Mouse (Mus musculus) stomach, embryonic 14.5 days (tissue): ENCODE data around the gene Gm28308. TPM values are rescaled to one million over a fixed set of nuclear protein-coding genes. Genes with fewer than 3 reads are reported as not detected.
A peak's percentile ranks its signal among the peaks of the same experiment; 100 is the strongest.

ENCODE experiments used
- ATAC-seq: fragments of 200-750 bp; cut with Nextera tagmentation; 2 replicates; pipeline ENCODE4 v1.8.0; 2017; ENCODE audit warnings: low read depth, moderate TSS enrichment; ENCODE audit not compliant: insufficient number of reproducible peaks, insufficient read depth, low FRiP score
- H3K27ac ChIP-seq: fragments of 300-500 bp; sonication (generic); 2 replicates; pipeline ENCODE4 v1.5.1; 2014; ENCODE audit warnings: mild to moderate bottlenecking, low read length, moderate library complexity, mixed read lengths
- H3K27me3 ChIP-seq: fragments of 300-500 bp; sonication (generic); 2 replicates; pipeline ENCODE4 v1.6.1; 2014; ENCODE audit warnings: low read length, control low read depth, mixed read lengths; ENCODE audit not compliant: control insufficient read depth, insufficient read depth
- H3K36me3 ChIP-seq: fragments of 300-500 bp; sonication (generic); 2 replicates; pipeline ENCODE4 v1.6.1; 2014; ENCODE audit warnings: mild to moderate bottlenecking, control low read depth, low read length, moderate library complexity, mixed read lengths; ENCODE audit not compliant: control insufficient read depth, insufficient read depth
- H3K4me1 ChIP-seq: fragments of 300-500 bp; sonication (generic); 2 replicates; pipeline ENCODE4 v1.6.1; 2014; ENCODE audit warnings: low read length, control low read depth, mixed read lengths; ENCODE audit not compliant: control insufficient read depth, insufficient read depth
- H3K4me2 ChIP-seq: fragments of 300-500 bp; sonication (generic); replicated peaks from 2 replicates; pipeline ENCODE4 v1.6.1; 2014; ENCODE audit warnings: low read depth, low read length, control low read depth
- H3K4me3 ChIP-seq: fragments of 300-500 bp; sonication (generic); 2 replicates; pipeline ENCODE4 v1.5.1; 2014; ENCODE audit warnings: low read depth, low read length, control low read depth
- H3K9ac ChIP-seq: fragments of 300-500 bp; sonication (generic); replicated peaks from 2 replicates; pipeline ENCODE4 v1.6.1; 2014; ENCODE audit warnings: low read depth, mild to moderate bottlenecking, control low read depth, low read length, moderate library complexity, mixed read lengths
- H3K9me3 ChIP-seq: fragments of 300-500 bp; sonication (generic); 2 replicates; pipeline ENCODE4 v1.6.1; 2016; ENCODE audit warnings: low read depth, low read length, control low read depth; ENCODE audit not compliant: control insufficient read depth
- whole genome bisulfite sequencing: fragments of 180-500 bp; shearing (Covaris S2); extraction: QIAGEN DNeasy Blood & Tissue Kit; methylation state at CpG from one replicate; pipeline ENCODE4 v1.1.7; 2014; 5-methylcytosine and 5-hydroxymethylcytosine counted together
- polyA plus RNA-seq: library from polyadenylated mRNA; unstranded; fragments of >200 nt; fragmentation: Nextera tagmentation; extraction: Ambion mirVana; gene quantifications from 2 replicates; pipeline ENCODE4 v1.2.1, GENCODE M21; 2014

Gene Gm28308
- polyA plus RNA-seq, 1 experiment from 2014 or later, result not detected

DNA sequence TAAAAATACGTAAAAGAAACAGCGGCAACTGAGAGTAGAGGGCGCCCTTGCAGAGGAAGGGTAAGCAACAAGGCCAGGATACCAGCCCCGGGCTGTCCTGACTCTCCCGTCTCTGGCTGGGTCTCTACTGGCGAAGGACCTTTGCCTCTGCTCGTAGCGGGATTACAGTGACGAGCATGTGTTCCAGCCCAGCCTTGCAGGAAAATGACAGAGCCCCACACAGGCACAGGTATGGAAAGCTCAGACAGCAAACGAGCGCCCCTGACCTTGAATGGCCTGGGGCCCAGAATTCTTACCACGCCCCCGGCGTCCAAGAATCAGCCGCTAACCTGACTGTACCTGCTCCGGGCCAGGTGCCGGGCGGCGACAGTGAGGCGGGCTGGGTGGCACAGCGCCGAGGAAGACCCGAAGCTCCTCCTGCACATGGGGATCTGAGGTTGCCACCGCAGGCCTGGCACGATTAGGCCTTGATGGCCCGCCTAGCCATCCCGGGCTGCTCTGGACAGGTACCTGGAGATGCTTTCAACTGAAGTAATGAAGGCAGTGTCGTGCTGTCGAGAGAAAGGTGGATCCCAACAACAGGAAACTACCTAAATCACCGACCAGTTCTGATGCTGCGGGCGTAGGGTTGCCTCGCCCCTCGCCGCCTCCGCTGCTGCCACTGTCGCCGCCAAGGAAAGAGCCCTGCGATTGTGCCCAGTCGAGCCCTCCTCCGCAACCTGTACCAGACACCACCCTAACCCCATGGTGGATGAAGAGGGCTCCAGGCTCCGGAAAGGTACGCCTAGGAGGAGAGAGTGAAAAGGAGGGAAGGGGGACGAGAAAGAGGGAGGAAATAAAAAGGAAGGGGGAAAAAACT, 16.6 kb upstream of the Gm28308 start:
- no peak overlapping the region for H3K4me2 ChIP-seq
- no peaks in the 10 kb centered on the region for H3K9me3 ChIP-seq
- no peak overlapping the region for H3K9ac ChIP-seq
- H3K27ac ChIP-seq, result no peak overlapping the region
- WGBS, result 2% methylated on average over 44 of the region's 44 CpGs
- no peak overlapping the region for H3K4me3 ChIP-seq
- ATAC-seq, result no peak
- no peaks in the 10 kb centered on the region for H3K36me3 ChIP-seq
- 0 out of 2 replicates have a peak, but pooled peaks cover 3% of the 10 kb centered on the region for H3K4me1 ChIP-seq
- peaks cover 69% of the 10 kb centered on the region for H3K27me3 ChIP-seq

DNA sequence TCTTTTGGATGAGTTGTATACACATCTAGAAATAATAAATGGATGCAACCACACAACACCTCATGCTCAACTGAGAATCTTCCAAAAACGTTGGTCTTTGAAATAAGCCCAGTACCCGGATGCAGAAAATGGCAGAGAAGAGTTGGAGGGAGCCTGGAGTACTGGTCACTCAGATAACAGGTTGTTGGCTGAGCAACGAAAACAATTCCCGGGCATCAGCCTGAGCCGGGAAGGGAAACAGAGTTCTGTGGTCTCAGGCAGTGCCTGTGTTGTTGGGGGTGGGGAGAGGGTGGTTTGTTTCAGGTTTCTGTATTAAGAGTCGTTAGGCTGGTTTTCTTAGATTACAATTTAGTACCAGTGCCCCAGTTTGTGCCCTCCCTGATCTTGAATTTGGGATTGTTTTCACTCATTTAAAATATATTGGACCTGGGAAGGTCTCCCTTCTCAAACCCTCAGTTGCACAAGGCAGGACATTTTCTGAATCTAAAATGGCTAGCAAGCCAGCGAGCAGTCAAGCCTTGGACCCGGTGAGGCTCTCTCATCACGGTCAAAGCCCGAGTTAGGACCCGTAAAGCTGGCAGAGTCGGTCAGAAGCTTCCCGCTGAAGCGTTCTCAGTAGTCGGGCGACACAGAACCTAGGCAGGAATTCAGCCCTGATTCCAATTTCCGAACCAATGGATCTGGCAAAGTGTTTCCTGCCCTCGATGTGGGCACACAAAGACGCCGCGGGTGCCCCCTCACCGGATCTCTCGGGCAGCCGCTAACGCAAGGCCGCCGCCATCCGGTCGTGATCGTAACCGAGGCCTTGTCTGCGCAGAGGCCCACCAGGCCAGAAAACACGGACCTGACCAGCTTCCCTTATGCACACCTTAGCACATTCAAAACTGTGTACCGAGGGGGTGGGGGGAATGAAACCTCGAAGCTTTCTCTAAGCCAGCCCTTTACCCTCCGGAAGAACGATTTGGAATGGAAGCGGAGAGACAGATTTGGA, 15.6 kb upstream of the Gm28308 start:
- H3K4me1 ChIP-seq, result no peaks in the 10 kb centered on the region
- H3K36me3 ChIP-seq, result no peaks in the 10 kb centered on the region
- no peaks in the 10 kb centered on the region for H3K9me3 ChIP-seq
- peaks cover 59% of the 10 kb centered on the region for H3K27me3 ChIP-seq
- no peak for ATAC-seq
- WGBS, result 3% methylated on average over 38 of the region's 38 CpGs
- H3K4me3 ChIP-seq, result no peak overlapping the region
- no peak overlapping the region for H3K4me2 ChIP-seq
- H3K9ac ChIP-seq, result no peak overlapping the region
- H3K27ac ChIP-seq, result no peak overlapping the region

DNA sequence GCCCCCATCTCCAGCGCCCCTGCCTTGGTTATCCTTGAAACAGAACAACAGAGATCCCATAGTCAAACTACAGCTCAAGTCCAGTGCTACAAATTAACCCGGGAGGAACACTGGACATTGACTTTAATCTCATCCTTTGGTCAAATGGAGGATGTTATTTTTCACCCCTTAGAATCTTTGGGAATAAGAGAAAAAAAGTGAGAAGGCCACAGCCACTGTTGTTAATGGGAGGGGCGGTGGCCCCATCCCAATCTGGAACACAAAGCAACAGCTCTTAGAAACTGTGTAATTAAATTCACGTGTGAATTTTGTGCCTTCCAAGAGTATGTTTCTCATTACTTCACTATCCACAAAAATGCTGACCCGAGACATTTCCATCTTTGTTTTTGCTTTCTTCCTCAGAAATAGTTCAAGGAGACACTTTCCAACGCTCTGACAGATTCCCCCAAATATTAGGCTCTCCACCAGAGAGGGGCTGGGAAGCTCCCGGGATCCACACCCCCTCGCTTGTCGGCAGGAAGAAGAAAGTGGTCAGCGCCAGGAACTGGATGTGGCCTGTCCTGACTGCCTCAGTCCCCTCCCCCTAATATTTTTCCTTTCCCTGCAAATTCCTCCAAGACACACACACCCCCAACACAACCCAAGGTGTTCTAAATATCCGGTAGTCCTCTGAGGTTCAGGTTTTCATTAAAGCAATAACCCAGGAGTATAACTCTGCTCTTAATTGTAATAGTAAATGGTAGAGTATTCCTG, 14.5 kb upstream of the Gm28308 start:
- Histone ChIP-seq H3K27ac (no peak overlapping the region), H3K9me3 (no peaks in the 10 kb centered on the region), H3K4me3 (no peak overlapping the region), H3K27me3 (peaks cover 57% of the 10 kb centered on the region), H3K4me2 (no peak overlapping the region), H3K9ac (no peak overlapping the region), H3K36me3 (no peaks in the 10 kb centered on the region), H3K4me1 (no peaks in the 10 kb centered on the region)
- ATAC-seq, result no peak
- 7% methylated on average over 11 of the region's 11 CpGs for WGBS

DNA sequence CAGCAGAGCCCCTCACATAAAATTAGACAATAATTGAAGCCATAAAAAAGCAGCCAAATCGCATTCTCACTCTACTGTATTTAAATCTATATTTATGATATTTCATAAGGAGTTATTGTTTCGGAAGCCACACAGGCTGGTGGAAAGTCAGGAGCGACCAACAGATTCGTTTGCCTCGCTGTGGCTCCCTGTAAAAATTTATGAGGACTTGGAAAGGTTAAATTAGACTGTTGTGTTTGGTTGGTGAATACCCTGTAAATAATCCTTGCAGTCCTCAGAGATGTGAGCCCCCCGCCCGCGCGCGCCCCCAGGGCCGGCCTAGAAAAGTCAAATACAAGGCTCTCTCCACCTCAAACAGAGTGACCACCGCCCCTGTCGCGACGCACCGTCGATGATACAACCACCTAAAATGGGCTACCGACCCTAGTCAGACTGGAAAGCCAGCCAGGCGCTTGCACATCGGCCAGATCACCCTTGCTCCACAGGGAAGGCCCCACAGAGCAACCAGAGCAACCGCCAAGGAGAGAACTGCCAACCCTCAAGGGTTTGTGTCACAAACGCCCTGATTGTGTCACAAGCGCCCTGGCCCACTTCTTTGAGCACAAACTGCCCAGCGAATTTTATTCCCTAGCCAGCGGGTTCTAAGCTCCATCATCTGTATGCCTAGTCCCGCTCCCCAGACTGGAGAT, 13.6 kb upstream of the Gm28308 start:
- Histone ChIP-seq H3K27me3 (peaks cover 57% of the 10 kb centered on the region), H3K9ac (no peak overlapping the region), H3K27ac (no peak overlapping the region), H3K36me3 (no peaks in the 10 kb centered on the region), H3K4me3 (no peak overlapping the region), H3K4me1 (no peaks in the 10 kb centered on the region), H3K4me2 (no peak overlapping the region; the same call in 1 of the 2 replicates), H3K9me3 (no peaks in the 10 kb centered on the region)
- ATAC-seq, result no peak
- WGBS, result 6% methylated on average over 26 of the region's 26 CpGs

DNA sequence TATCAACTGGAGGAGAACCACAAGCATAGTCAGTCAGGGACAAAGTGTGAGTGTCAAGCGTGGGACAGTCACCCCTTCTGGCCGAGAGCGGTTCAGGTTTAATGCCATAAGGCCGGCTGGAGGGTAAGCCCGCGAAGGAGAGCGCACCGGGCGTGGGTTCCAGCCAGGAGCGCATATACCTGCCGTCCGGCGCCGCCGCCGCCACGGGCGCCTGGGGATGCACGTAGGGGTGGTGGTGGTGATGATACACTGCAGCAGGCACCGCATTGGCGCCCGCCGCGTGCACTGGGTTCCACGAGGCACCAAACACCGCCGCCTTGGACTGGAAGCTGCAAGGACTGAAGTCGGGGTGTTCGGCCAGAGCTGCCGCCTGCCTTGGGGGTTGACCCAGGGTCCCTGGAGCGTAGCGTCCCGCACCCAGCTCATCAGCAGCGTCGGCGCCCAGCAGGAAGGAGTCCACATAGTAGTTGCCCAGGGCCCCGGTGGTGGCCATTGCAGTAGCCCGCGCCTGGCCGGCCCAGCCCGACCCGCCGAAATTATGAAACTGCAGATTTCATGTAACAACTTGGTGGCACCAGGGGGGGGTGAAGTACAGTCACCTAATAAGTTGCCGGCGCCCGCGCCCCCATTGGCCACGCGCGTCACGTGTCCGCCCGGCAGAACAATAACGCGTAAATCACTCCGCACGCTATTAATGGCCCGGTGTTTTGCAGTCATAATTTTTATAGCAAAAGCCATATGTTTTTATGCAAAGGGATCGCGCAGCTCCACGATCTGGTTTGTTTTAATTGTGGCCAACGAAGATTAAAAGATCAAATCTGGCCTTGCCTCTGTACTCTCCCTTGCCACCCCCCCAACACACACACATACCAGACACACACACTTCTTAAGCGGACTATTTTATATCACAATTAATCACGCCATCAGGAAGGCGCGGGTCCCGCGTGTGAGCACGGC, 12.8 kb upstream of the Gm28308 start:
- H3K9ac ChIP-seq, result no peak overlapping the region

DNA sequence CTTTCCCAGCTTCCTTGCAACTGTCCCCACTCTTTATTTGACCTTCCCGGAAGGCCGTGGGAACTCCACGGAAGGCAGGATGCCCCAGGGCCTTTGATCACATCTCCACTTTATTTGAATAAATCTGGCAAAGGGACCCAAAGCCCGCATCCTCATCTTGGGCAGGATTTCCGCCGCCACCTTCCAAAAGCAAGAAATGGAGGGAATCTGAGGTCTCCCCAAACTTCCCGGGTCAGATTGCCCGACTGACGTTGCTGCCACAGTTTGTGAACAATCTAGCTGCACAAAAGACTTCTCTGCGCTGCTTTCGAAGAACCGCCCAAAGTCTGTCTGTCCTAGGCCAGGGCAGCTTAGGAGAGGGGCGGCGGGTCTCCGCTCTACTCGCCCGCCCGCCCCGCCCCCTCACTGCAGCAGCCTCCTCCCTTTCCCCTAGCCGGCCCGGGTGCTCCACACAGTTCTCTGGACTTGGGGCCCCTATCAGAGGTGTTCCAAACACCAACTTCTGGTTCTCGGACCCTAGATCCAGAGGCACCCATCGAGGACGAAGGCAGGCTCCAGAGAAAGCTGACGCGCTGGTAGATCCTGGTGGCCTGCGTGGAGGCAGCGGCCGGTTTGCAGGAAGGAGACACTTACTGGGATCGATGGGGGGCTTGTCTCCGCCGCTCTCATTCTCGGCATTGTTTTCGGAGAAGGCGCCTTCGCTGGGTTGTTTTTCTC, 11.9 kb upstream of the Gm28308 start:
- Histone ChIP-seq H3K9me3 (no peaks in the 10 kb centered on the region), H3K27me3 (peaks cover 61% of the 10 kb centered on the region), H3K27ac (no peak overlapping the region), H3K36me3 (no peaks in the 10 kb centered on the region), H3K4me1 (no peaks in the 10 kb centered on the region), H3K4me2 (peak overlapping the region; percentile 21; the same call in 1 of the 2 replicates), H3K9ac (no peak overlapping the region), H3K4me3 (peak overlapping the region; percentile 18; the same call in 1 of the 2 replicates)
- no peak; the same call in 1 of the 2 replicates for ATAC-seq
- WGBS, result 1% methylated on average over 36 of the region's 36 CpGs

More for the DNA sequence above, 12.8 kb upstream of the Gm28308 start:
- ATAC-seq, result no peak
- Histone ChIP-seq H3K9me3 (no peaks in the 10 kb centered on the region), H3K36me3 (no peaks in the 10 kb centered on the region), H3K4me3 (peak overlapping the region; percentile 18; the same call in 1 of the 2 replicates), H3K27ac (no peak overlapping the region), H3K4me2 (peak overlapping the region; percentile 21), H3K4me1 (no peaks in the 10 kb centered on the region), H3K27me3 (peaks cover 55% of the 10 kb centered on the region)
- WGBS, result 3% methylated on average over 69 of the region's 69 CpGs
